Mouse (Mus musculus) stomach, postnatal 0 days (tissue): Measurements from ENCODE around the gene Zfp260.

Source experiments
- CTCF ChIP-seq: IDR thresholded peaks from 2 replicates; pipeline ENCODE4 v1.5.1; 2016; ENCODE audit warnings: antibody characterized with exemption, low read depth, mild to moderate bottlenecking, moderate library complexity
- EP300 ChIP-seq: optimal IDR thresholded peaks from 2 replicates; pipeline ENCODE3; 2016; ENCODE audit warnings: antibody characterized with exemption

DNA sequence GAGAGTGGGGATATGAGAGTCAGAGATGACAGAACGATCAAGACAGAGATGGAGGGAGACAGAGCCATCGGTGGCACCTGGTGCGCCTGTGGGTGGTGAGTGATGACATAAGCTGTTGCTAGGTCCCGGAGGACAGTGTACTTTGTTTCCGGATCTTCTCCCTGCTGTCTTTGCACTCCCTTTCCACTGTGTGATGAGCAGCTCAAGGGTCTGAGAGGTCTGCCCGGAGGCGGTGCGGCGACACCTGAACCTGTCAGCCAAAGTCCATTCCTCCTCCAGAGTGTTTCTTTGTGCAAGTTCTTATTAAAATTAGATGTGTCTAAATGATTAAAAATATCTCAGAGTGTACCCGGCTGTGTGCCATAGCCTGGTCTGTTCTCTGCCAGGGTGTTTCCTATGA, 42.2 kb downstream of the Zfp260 start:
- TF ChIP-seq CTCF = no peak
- TF ChIP-seq EP300 = no peak
